Mouse (Mus musculus) stomach, postnatal 0 days (tissue): ENCODE measurements around the gene Bpifa1. TPM values are rescaled to one million over a fixed set of nuclear protein-coding genes. Genes with fewer than 3 reads are reported as not detected.

ENCODE experiments used
- ATAC-seq: fragments of 200-750 bp; cut with Nextera tagmentation; 2 replicates; pipeline ENCODE4 v1.8.0; 2017; ENCODE audit not compliant: low FRiP score, low TSS enrichment
- DNase-seq: peaks from one replicate; pipeline ENCODE4 v3.0.0-alpha.2; 2016; ENCODE audit warnings: low spot score
- H3K27ac ChIP-seq: fragments of 300-500 bp; sonication (generic); replicated peaks from 2 replicates; pipeline ENCODE4 v1.5.1; 2014; ENCODE audit warnings: mild to moderate bottlenecking, control low read depth
- H3K27me3 ChIP-seq: fragments of 300-500 bp; sonication (generic); 2 replicates; pipeline ENCODE4 v1.6.1; 2014; ENCODE audit warnings: low read length; ENCODE audit not compliant: control insufficient read depth, insufficient read depth
- H3K36me3 ChIP-seq: fragments of 300-500 bp; sonication (generic); 2 replicates; pipeline ENCODE4 v1.6.1; 2014; ENCODE audit warnings: low read length, mixed read lengths; ENCODE audit not compliant: control insufficient read depth, insufficient read depth
- H3K4me1 ChIP-seq: fragments of 300-500 bp; sonication (generic); replicated peaks from 2 replicates; pipeline ENCODE4 v1.6.1; 2014; ENCODE audit warnings: antibody characterized with exemption; ENCODE audit not compliant: control insufficient read depth, insufficient read depth
- H3K4me2 ChIP-seq: fragments of 300-500 bp; sonication (generic); replicated peaks from 2 replicates; pipeline ENCODE4 v1.6.1; 2014; ENCODE audit warnings: low read depth, mild to moderate bottlenecking, control low read depth, moderate library complexity
- H3K4me3 ChIP-seq: fragments of 300-500 bp; sonication (generic); 2 replicates; pipeline ENCODE4 v1.5.1; 2014; ENCODE audit warnings: low read depth, low read length, control low read depth
- H3K9ac ChIP-seq: fragments of 300-500 bp; sonication (generic); 2 replicates; pipeline ENCODE4 v1.6.1; 2014; ENCODE audit warnings: mild to moderate bottlenecking, low read length, control low read depth, mixed read lengths
- H3K9me3 ChIP-seq: fragments of 300-500 bp; sonication (generic); 2 replicates; pipeline ENCODE4 v1.6.1; 2016; ENCODE audit warnings: low read length; ENCODE audit not compliant: control insufficient read depth
- CTCF ChIP-seq: IDR thresholded peaks from 2 replicates; pipeline ENCODE4 v1.5.1; 2016; ENCODE audit warnings: antibody characterized with exemption, low read depth, mild to moderate bottlenecking, moderate library complexity
- EP300 ChIP-seq: optimal IDR thresholded peaks from 2 replicates; pipeline ENCODE3; 2016; ENCODE audit warnings: antibody characterized with exemption
- WGBS: fragments of 180-500 bp; shearing (Covaris S2); extraction: QIAGEN DNeasy Blood & Tissue Kit; methylation state at CpG from one replicate; pipeline ENCODE4 v1.1.7; 2014; 5-methylcytosine and 5-hydroxymethylcytosine counted together
- polyA plus RNA-seq: library from polyadenylated mRNA; unstranded; fragments of >200 nt; fragmentation: Nextera tagmentation; extraction: Ambion mirVana; gene quantifications from 2 replicates; pipeline ENCODE4 v1.2.1, GENCODE M21; 2015

Bpifa1 gene
- polyA plus RNA-seq, 1 experiment from 2014 or later: not detected

DNA sequence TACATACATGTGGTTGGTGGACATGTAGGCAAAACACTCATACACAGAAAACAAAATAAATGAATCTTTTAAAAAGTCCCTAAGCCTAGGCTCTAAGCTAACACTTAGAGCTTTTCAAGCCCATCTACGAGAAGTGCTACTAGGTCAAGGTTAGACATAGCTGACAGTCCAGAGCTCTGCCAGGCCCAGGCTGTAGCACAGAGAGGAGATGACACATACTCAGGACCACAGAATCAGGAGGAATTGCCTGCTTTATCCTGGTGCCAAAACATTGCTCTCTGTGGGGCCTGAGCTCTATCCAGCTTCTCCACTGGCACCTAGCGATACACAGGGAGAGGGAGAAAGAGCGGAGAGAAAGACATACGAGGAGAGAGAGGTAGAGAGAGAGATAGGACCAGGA is 50.4 kb downstream of the Bpifa1 start:
- Histone ChIP-seq H3K9me3 (no peaks in the 10 kb centered on the region), H3K4me1 (no peaks in the 10 kb centered on the region), H3K36me3 (no peaks in the 10 kb centered on the region), H3K27me3 (no peaks in the 10 kb centered on the region), H3K9ac (no peak overlapping the region), H3K4me3 (0 out of 2 replicates have a peak overlapping the region, but pooled peaks have one; percentile 10), H3K4me2 (peak overlapping the region; percentile 34), H3K27ac (peak overlapping the region; percentile 67)
- ATAC-seq: no peak
- no peak for TF ChIP-seq EP300
- no peak for TF ChIP-seq CTCF
- 69% methylated on average over 4 of the region's 4 CpGs for WGBS
- no peak for DNase-seq

DNA sequence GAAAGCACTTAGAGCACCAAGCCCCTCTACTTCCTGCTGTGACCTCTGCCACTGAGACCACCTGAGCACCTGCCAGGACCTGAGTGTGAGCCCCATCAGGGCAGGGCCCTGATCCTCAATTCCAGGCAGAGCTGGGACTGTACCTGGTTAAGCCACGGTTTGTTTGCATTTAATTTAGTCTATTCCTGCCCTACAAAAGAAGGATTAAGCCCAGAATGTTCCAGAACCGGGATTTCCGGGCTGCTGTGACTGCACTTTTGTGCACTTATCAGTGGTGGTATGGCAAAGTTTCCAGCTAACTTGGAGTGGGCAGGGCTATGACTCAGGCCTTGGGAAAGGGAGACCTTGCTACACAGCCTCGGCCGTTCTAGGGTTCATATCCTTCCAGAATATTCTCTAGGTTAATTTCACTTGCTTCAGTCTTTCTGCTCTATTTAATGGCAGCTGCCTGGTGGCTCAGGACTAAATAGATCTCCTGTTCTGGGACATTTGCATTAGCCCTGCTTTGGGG is 51.4 kb downstream of the Bpifa1 start:
- peak; percentile 77 for DNase-seq
- no peaks in the 10 kb centered on the region for H3K9me3 ChIP-seq
- no peaks in the 10 kb centered on the region for H3K36me3 ChIP-seq
- ATAC-seq: peak; percentile 46
- no peak overlapping the region for H3K4me3 ChIP-seq
- H3K27ac ChIP-seq: peak overlapping the region; percentile 67
- no peak overlapping the region for H3K9ac ChIP-seq
- TF ChIP-seq EP300: peak; percentile 69
- no peak for TF ChIP-seq CTCF
- H3K27me3 ChIP-seq: no peaks in the 10 kb centered on the region
- no peaks in the 10 kb centered on the region for H3K4me1 ChIP-seq
- 37% methylated on average over 5 of the region's 5 CpGs for WGBS
- peak overlapping the region; percentile 34; the same call in 1 of the 2 replicates for H3K4me2 ChIP-seq

DNA sequence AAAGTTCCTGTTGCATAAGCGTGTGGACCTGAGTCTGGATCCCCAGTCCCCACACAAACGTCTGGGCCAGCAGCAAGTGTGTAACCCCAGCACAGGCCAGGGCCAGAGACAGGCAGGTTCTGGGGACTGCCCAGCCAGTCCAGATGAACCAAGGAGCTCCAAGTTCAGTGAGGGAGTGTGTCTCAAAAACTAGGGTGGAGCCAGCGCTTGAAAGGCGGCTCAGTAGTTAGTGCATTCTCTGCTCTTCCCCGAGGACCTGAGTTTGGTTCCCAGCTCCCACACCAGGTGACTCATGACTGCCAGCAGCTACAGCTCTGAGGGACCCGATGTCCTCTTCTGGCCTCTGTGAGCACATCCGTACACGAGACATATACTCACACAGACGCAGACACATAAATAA is 54.4 kb downstream of the Bpifa1 start:
- WGBS: 84% methylated on average over 9 of the region's 9 CpGs
- ATAC-seq: no peak

More for the DNA sequence above, 54.4 kb downstream of the Bpifa1 start:
- Histone ChIP-seq H3K4me1 (no peaks in the 10 kb centered on the region), H3K27me3 (no peaks in the 10 kb centered on the region), H3K4me3 (no peak overlapping the region), H3K9me3 (no peaks in the 10 kb centered on the region), H3K36me3 (no peaks in the 10 kb centered on the region), H3K27ac (no peak overlapping the region), H3K9ac (no peak overlapping the region), H3K4me2 (no peak overlapping the region)
- TF ChIP-seq EP300: no peak
- no peak for TF ChIP-seq CTCF
- no peak for DNase-seq

Other genes with a start within 250 kb of the Bpifa1 start
- gene Bpifb6, start 242.5 kb upstream of the Bpifa1 start, polyA plus RNA-seq: not detected in 2 replicates
- 0.05 and 0.07 TPM in 2 replicates for gene Bpifb3, start 224.7 kb upstream of the Bpifa1 start, polyA plus RNA-seq
- gene Bpifb4, start 204.7 kb upstream of the Bpifa1 start, polyA plus RNA-seq: 0.18 and 0.48 TPM in 2 replicates
- 1.5 and 1.6 TPM in 2 replicates for gene Bpifa6, start 167.9 kb upstream of the Bpifa1 start, polyA plus RNA-seq
- not detected in 2 replicates for gene Bpifa2, start 134.6 kb upstream of the Bpifa1 start, polyA plus RNA-seq
- not detected in 2 replicates for gene Bpifa3, start 12.5 kb upstream of the Bpifa1 start, polyA plus RNA-seq
- not detected in 2 replicates for gene Bpifa5, start 19.7 kb downstream of the Bpifa1 start, polyA plus RNA-seq
- 10,886 and 11,427 TPM in 2 replicates for gene Bpifb1, start 47.9 kb downstream of the Bpifa1 start, polyA plus RNA-seq
- gene Bpifb5, start 80.9 kb downstream of the Bpifa1 start, polyA plus RNA-seq: 12.1 and 12.2 TPM in 2 replicates
- not detected in 2 replicates for gene Bpifb9a, start 115.0 kb downstream of the Bpifa1 start, polyA plus RNA-seq
- not detected in 2 replicates for gene Bpifb9b, start 164.3 kb downstream of the Bpifa1 start, polyA plus RNA-seq
- 6.2 and 25.9 TPM in 2 replicates for gene Cdk5rap1, start 230.1 kb downstream of the Bpifa1 start, polyA plus RNA-seq